Mouse (Mus musculus) kidney, postnatal 14 days (tissue): ENCODE measurements around the gene Cpt1b.
"Not testable (repeated sequence)": the region's sequence is repeated elsewhere in the genome, so short reads cannot be mapped to it uniquely, and the experiment has no call there.

Experiments used
- DNase-seq: peaks from one replicate; pipeline ENCODE4 v3.0.0; 2022; ENCODE audit warnings: mixed read lengths

Cpt1b gene

GRCm38 (mm10) chr15:89431806-89432205 lies 6.1 kb upstream of the Cpt1b start:
- DNase-seq, result no peak

GRCm38 (mm10) chr15:89431271-89431670 lies 5.6 kb upstream of the Cpt1b start:
- no peak for DNase-seq

- DNase-seq, result not testable (repeated sequence)
These were observed 5.1 kb upstream of the Cpt1b start for GRCm38 (mm10) chr15:89430771-89431170.

GRCm38 (mm10) chr15:89430341-89430740 lies 4.7 kb upstream of the Cpt1b start:
- no peak for DNase-seq

GRCm38 (mm10) chr15:89429352-89430221 lies 3.9 kb upstream of the Cpt1b start, which contains the start of the genes C730034F03Rik, Gm44502 and Chkb:
C730034F03Rik (plus strand) TSS chr15:89429589.
Gm44502 (minus strand) TSS chr15:89429696.
Chkb (minus strand) TSS chr15:89429908.
- peak; percentile 94 for DNase-seq

GRCm38 (mm10) chr15:89428821-89429351 lies 3.2 kb upstream of the Cpt1b start:
- no peak for DNase-seq

GRCm38 (mm10) chr15:89428136-89428790 lies 2.6 kb upstream of the Cpt1b start:
- DNase-seq, result no peak

GRCm38 (mm10) chr15:89426716-89427115 lies 1.1 kb upstream of the Cpt1b start:
- DNase-seq, result no peak

GRCm38 (mm10) chr15:89424621-89425020 lies 1.0 kb downstream of the Cpt1b start:
- DNase-seq, result no peak

GRCm38 (mm10) chr15:89421938-89422337 lies 3.7 kb downstream of the Cpt1b start:
- DNase-seq, result no peak

- DNase-seq, result no peak
These were observed 10.4 kb downstream of the Cpt1b start for GRCm38 (mm10) chr15:89415282-89415681.

GRCm38 (mm10) chr15:89410118-89410517 lies 15.5 kb downstream of the Cpt1b start, which contains the start of gene Syce3:
Syce3 (minus strand) TSS chr15:89410503.
- DNase-seq, result no peak

GRCm38 (mm10) chr15:89406691-89407090 lies 19.0 kb downstream of the Cpt1b start:
- no peak for DNase-seq

GRCm38 (mm10) chr15:89404831-89405623 lies 20.6 kb downstream of the Cpt1b start:
- DNase-seq, result no peak

GRCm38 (mm10) chr15:89402471-89402870 lies 23.2 kb downstream of the Cpt1b start:
- DNase-seq, result no peak

- DNase-seq, result no peak
These were observed 25.9 kb downstream of the Cpt1b start for GRCm38 (mm10) chr15:89399716-89400115.

GRCm38 (mm10) chr15:89398146-89398545 lies 27.5 kb downstream of the Cpt1b start:
- DNase-seq, result no peak

- DNase-seq, result peak; percentile 38
These were observed 28.8 kb downstream of the Cpt1b start for GRCm38 (mm10) chr15:89396883-89397282.

- DNase-seq, result no peak
These were observed 35.6 kb downstream of the Cpt1b start for GRCm38 (mm10) chr15:89390081-89390480.

GRCm38 (mm10) chr15:89387127-89387526 lies 38.5 kb downstream of the Cpt1b start:
- no peak for DNase-seq

- no peak for DNase-seq
These were observed 41.0 kb downstream of the Cpt1b start, which contains the start of gene Klhdc7b for GRCm38 (mm10) chr15:89384617-89385016. Klhdc7b (plus strand) TSS chr15:89384917.

- DNase-seq, result no peak
These were observed 46.2 kb downstream of the Cpt1b start for GRCm38 (mm10) chr15:89379429-89379828.
